8 mouse cellular contexts compared by ENCODE assay signal in genomic region chr2:170511073-170511891, GRCm38 (mm10). TPM values are rescaled to one million over a fixed set of nuclear protein-coding genes. Genes with fewer than 3 reads are reported as not detected.
DNase-seq lines count a peak whose midpoint lies in the region; ATAC-seq lines count a peak whose summit lies in the region.

No protein-coding gene starts in this region.

- peaks cover 32% of the 10 kb centered on the region for H3K4me1 ChIP-seq in hindbrain, embryonic 13.5 days (replicated peaks)

- peak overlapping the region; percentile 88 for H3K4me2 ChIP-seq in hindbrain, embryonic 13.5 days

- under 1% methylated on average over 60 of the region's 69 CpGs for WGBS in hindbrain, embryonic 13.5 days

- ATAC-seq in hindbrain, embryonic 13.5 days (ENCODE audit: low FRiP score), result peak; percentile 72

- H3K36me3 ChIP-seq in hindbrain, embryonic 13.5 days, result peaks cover 7% of the 10 kb centered on the region

- no peaks in the 10 kb centered on the region for H3K27me3 ChIP-seq in hindbrain, embryonic 13.5 days

- H3K27ac ChIP-seq in hindbrain, embryonic 13.5 days, result peak overlapping the region; percentile 90

- peak; percentile 96 for DNase-seq in Muller cell, postnatal 12 days (ENCODE audit: inconsistent ontology term)
- DNase-seq in cerebellum, adult 9-11 months, result peak; percentile 88
- DNase-seq in frontal cortex, postnatal 10 days (ENCODE audit: low spot score in 2 of 2), result peak; percentile 74 to 86
- peak; percentile 94 to 97 for DNase-seq in layer of hippocampus, postnatal 25 days (ENCODE audit: extremely low spot score in 1 of 2, low spot score in 1 of 2)
- peak; percentile 90 for DNase-seq in lung, postnatal 25 days (ENCODE audit: low spot score)
- DNase-seq in retina, embryonic 14.5 days (ENCODE audit: low spot score), result peak; percentile 96
- peak; percentile 95 for DNase-seq in thymus, postnatal 4 days

- no peaks in the 10 kb centered on the region for H3K9me3 ChIP-seq in hindbrain, embryonic 13.5 days

- H3K9ac ChIP-seq in hindbrain, embryonic 13.5 days, result peak overlapping the region; percentile 98

- H3K4me3 ChIP-seq in hindbrain, embryonic 13.5 days, result peak overlapping the region; percentile 95

RNA-seq across cellular contexts. Expression of gene Cyp24a1, which starts 14.3 kb away (rescaled TPM):
- polyA plus RNA-seq in hindbrain, embryonic 13.5 days (2015; fragmentation: Nextera tagmentation; extraction: Ambion mirVana), result 0.12 TPM in 1 of 2 replicates, not detected in the other
- not detected for total RNA-seq in layer of hippocampus, postnatal 25 days (2021)

RNA-seq across cellular contexts. Expression of gene Pfdn4, which starts 15.1 kb away (rescaled TPM):
- polyA plus RNA-seq in hindbrain, embryonic 13.5 days (2015; fragmentation: Nextera tagmentation; extraction: Ambion mirVana), result 133 and 148 TPM in 2 replicates
- 10 to 100 TPM; 32.1 TPM for total RNA-seq in layer of hippocampus, postnatal 25 days (2021)

Comparison
In these comparisons a context has a peak if more than half of its experiments do, and no peak if none do; other contexts are left out.
1. Peak in every context shown above with its lines: DNase-seq, ATAC-seq, H3K4me3 ChIP-seq and H3K27ac ChIP-seq.